Mouse (Mus musculus): ENCODE results near the gene Fam104a. TPM values are rescaled to one million over a fixed set of nuclear protein-coding genes. Genes with fewer than 3 reads are reported as not detected.
A peak's percentile ranks its signal among the peaks of the same experiment; 100 is the strongest.
"Not testable (repeated sequence)": the region's sequence is repeated elsewhere in the genome, so short reads cannot be mapped to it uniquely, and the experiment has no call there.

Fam104a gene
- total RNA-seq, 4 experiments from 2014 or later = 27.9 to 31.5 (median 29.3) TPM

GRCm38 (mm10) chr11:113666205-113666604 lies 17.8 kb downstream of the Fam104a start:
- DNase-seq (ENCODE audit: low spot score in 2 of 2) = no peak

DNA sequence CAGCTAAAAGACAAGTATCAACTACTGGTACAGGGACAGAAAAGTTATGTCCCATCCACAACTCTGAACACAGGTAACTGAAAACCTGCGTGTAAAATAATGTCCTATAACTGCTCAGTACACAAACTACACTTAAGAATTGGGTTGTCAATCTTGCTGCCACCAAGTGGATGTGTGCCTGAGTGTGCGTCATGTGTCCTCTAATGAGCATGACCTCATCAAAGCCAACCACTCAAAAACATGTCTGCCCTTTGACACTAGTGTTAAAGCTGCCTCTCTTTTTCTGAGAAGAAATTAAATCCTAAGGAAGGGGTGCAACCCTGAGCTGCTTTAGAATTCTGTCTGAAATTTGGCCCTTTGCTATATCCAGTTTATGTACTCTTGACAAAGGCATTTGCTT lies 19.7 kb downstream of the Fam104a start:
- DNase-seq (ENCODE audit: low spot score in 2 of 2) = no peak

GRCm38 (mm10) chr11:113661835-113662351 lies 22.1 kb downstream of the Fam104a start:
- no peak for DNase-seq (ENCODE audit: low spot score in 2 of 2)

GRCm38 (mm10) chr11:113660940-113661339 lies 23.0 kb downstream of the Fam104a start:
- DNase-seq (ENCODE audit: low spot score in 2 of 2) = no peak

DNA sequence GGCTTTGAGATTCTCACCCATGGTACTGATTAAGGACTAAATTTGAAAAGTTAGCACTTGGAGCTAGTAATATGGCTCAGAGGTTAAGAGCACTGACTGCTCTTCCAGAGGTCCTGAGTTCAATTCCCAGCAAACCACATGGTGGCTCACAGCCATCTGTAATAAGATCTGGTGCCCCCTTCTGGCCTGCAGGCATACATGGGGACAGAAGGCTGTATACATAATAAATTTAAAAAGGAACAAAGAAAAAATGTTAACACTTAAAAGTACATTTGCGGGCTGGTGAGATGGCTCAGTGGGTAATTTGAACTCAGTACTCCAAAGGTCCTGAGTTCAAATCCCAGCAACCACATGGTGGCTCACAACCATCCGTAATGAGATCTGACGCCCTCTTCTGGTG lies 23.7 kb downstream of the Fam104a start:
- DNase-seq (ENCODE audit: low spot score in 2 of 2) = not testable (repeated sequence)

- DNase-seq (ENCODE audit: low spot score in 2 of 2) = no peak
Measured at GRCm38 (mm10) chr11:113658763-113659162, 25.2 kb downstream of the Fam104a start.

DNA sequence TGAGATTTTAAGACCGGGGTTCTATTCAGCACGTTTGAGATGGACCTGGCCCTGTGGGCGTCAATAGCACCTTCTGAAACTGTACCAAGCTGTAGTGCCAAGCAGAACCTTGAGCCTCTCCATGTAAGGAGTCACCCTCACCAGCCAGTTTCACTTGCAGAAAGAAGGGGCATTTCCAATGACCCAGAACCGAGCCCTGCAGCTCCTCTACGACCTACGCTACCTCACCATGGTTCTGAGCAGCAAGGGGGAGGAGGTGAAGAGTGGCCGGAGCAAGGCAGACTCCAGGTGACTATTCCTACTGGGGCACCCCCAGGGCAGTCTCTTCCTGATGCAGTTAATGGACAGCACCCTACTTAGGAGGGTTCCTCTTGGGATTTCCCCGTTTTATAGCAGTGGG lies 25.6 kb downstream of the Fam104a start:
- no peak for DNase-seq (ENCODE audit: low spot score in 2 of 2)

DNA sequence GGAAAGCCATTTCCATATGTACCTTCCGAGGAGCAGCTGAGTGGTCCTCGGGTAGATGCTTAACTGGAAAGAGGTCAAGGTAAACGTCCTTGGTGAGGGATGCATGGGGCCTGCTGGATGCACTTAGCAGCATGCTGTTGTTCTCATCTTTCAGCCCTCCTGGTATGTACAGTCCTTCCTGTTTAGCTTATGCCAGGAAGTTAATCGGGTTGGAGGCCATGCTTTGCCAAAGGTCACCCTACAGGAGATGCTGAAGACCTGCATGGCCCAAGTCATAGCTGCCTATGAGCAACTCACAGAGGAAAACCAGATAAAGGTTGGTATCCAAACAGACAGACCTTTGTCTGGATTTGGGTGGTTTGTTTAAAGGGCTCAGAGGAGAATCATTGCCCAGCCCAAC lies 26.7 kb downstream of the Fam104a start:
- no peak for DNase-seq (ENCODE audit: low spot score in 2 of 2)

- DNase-seq (ENCODE audit: low spot score in 2 of 2) = no peak
Measured at GRCm38 (mm10) chr11:113656511-113656932, 27.4 kb downstream of the Fam104a start.

- peak in 1 of 2 experiments; percentile 62 for DNase-seq (ENCODE audit: low spot score in 2 of 2)
Measured at GRCm38 (mm10) chr11:113654561-113655270, 29.2 kb downstream of the Fam104a start.

DNA sequence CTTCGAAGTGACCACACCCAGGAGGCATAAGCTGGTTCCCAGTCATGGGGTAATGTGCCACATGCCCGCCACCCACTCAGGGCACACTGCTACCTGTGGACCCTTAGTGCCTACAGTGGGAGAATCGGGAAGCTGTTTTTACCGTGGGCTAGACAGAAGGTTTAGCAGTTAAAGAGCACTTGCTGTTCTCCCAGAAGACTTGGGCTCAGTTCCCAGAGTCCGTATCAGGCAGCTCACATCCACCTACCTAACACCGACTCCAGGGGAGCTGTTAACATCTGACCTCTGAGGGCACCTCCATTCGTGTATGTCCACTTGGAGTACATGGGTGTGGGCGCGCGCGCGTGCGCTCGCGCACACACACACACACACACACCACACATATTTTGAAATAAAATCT lies 29.9 kb downstream of the Fam104a start:
- peak in 1 of 2 experiments; percentile 11 for DNase-seq (ENCODE audit: low spot score in 2 of 2)

DNA sequence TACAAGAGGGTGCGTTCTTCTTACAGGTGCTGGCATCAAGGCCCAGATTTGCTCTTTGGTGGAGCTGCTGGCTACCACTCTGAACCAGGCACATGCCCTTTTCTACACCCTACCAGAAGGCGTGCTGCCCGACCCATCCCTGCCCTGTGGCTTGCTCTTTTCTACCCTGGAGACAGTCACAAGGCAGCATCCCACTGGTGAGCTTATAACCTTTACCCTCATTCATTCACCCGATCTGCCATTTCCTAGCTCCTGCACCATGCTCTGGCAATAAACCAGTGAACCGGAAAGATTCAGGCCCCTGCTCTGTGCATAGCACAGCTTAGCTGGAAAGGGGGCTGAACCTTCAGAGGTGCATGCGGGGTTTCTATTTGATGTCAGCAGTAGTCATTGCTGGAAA lies 31.4 kb downstream of the Fam104a start:
- DNase-seq (ENCODE audit: low spot score in 2 of 2) = no peak

- no peak for DNase-seq (ENCODE audit: low spot score in 2 of 2)
Measured at GRCm38 (mm10) chr11:113651907-113652273, 32.1 kb downstream of the Fam104a start.

DNA sequence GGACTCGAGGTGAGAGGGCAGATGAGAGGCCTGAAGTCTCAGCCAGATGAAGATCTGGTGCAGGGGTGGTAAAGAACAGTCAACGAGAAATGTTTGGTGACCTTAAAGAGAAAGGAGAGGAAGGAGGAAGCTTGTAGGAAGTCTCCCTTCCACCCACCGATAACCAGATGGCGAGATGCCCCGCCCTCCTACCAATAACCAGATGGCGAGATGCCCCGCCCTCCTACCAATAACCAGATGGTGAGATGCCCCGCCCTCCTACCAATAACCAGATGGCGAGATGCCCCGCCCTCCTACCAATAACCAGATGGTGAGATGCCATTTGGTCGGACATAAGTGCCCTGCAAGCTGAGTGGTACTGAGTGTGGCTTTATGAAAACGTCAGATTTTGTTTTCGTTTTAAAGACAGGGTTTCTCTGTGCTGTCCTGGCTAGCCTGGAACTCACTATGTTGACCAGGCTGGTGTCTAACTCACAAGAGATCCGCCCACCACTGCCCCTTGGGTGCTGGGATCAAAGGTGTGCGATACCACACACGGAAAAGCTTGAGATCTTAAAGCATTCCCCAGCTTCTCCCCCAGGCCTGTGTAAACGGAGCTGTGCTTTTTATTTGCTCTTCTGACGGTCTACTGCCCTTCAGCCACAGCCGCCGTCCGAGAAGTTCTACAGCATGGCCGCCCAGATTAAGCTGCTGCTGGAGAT lies 32.6 kb downstream of the Fam104a start:
- DNase-seq (ENCODE audit: low spot score in 2 of 2) = peak in 1 of 2 experiments; percentile 9

GRCm38 (mm10) chr11:113649353-113650210 lies 34.4 kb downstream of the Fam104a start, which contains the start of gene Slc39a11:
Gene Slc39a11 (minus strand): TSS chr11:113650079.
- peak in 1 of 2 experiments; percentile 55 for DNase-seq (ENCODE audit: low spot score in 2 of 2)

DNA sequence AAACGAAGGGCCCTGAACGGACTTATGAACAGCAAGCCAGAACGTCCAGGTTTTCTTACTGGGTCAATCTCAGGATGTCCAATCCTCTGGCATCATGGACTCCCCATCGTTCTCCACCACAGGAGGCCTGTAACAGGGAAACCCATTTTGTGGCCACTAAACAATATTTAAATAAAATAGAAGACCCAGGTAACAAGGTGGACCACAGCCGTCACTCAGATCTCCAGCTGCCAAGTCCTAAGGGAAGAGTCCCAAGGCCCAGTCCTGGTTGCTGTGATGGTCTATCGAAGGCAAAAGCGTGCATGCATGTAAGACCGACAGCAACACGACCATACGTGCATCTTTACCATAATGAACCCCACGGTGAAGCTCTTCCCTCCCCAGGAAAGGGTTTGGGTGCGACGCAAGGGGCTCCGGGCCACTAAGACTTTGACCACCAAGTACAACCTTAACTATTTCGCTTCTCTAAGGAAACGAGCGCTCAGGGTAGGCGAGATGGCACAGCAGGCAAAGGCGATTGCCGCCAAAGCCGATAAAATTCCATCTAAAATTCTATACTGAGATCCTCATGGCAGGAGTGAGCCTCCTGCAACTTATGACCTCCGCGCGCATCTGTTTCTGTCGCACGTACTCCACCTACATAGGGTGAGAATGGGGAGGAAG lies 35.1 kb downstream of the Fam104a start, which contains the start of gene Cog1:
Cog1 (plus strand) TSS at position 480 of the 663 bp plus-strand sequence.
- no peak for DNase-seq (ENCODE audit: low spot score in 2 of 2)

DNA sequence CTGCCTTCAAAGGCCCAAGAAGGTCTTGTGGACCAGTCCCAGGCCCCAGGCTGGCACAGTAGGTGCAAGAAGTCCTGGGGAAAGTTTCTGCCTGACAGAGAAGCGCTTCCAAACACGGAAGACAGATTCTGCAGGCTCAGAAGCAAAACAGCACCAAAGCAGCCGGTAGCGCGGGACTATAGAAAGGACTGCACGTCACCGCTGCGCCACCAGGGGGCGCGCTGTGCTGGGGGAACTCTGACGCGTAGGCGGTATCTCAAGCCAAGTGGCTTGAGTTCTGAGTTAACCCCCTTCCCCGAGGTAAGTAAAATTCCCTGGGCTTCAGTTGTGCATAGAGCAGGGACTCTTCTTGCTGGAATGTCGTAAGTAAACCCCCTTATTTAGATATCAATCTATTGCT lies 35.8 kb downstream of the Fam104a start:
- peak; percentile 62 to 85 for DNase-seq (ENCODE audit: low spot score in 2 of 2)

GRCm38 (mm10) chr11:113645181-113645580 lies 38.8 kb downstream of the Fam104a start:
- DNase-seq (ENCODE audit: low spot score in 2 of 2) = no peak

DNA sequence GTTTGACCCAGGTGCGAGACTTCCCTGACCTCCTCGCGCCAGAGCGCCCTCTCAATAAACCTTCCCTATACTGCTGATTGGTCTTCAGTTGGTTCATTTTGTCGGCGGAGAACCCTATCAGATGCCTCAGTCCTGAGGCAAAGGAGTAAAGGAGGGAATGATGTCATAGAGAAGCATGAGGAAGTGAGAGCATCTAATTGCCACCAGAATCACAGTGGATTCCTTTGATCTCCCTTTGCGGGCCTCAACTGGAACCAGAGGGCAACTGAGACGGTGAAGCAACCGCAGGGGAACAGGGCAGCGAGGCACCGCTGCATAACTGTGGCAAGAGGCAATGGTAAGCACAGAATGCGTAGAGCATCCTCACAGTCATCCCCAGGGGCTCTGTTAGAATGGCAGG lies 45.3 kb downstream of the Fam104a start:
- no peak for DNase-seq (ENCODE audit: low spot score in 2 of 2)

- no peak for DNase-seq (ENCODE audit: low spot score in 2 of 2)
Measured at GRCm38 (mm10) chr11:113634699-113635121, 49.2 kb downstream of the Fam104a start.

- DNase-seq (ENCODE audit: low spot score in 2 of 2) = no peak
Measured at GRCm38 (mm10) chr11:113633398-113633797, 50.6 kb downstream of the Fam104a start.

Measured in left cerebral cortex, adult 8-10 months (tissue).